Mouse (Mus musculus) erythroblast, embryonic 14.5 days (primary cell): Measurements from ENCODE around the gene Mymx.

Experiments
- GATA1 ChIP-seq: IDR thresholded peaks from 2 replicates; pipeline ENCODE4 v1.6.1; 2012; ENCODE audit warnings: low read length, inconsistent platforms, mixed read lengths
- TAL1 ChIP-seq: IDR thresholded peaks from 3 replicates; pipeline ENCODE4 v1.6.1; 2012; ENCODE audit warnings: low read length, inconsistent platforms, mixed read lengths

DNA sequence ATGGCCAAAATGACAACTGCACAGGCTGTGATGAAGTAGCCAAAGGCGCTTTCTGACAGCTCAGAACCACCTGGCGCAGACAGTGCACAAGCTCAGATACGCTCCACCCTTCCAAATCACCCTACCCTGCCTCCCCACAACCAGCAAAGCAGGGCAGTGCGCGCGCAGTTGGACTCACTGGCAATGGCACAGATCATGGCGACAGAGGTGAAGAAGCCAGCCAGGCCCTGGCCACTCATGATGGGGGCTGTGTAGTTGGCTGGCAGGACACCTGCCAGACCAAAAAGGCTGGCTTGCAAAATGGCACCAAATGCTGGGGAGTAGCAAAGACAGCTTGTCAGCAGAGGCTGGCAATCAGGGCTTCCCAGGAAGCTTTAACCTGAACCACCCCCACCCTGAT lies 12.7 kb downstream of the Mymx start:
- no peak for TF ChIP-seq TAL1
- no peak for TF ChIP-seq GATA1
